Mouse (Mus musculus): ENCODE data around the gene Ankfn1.

The Ankfn1 gene

DNA sequence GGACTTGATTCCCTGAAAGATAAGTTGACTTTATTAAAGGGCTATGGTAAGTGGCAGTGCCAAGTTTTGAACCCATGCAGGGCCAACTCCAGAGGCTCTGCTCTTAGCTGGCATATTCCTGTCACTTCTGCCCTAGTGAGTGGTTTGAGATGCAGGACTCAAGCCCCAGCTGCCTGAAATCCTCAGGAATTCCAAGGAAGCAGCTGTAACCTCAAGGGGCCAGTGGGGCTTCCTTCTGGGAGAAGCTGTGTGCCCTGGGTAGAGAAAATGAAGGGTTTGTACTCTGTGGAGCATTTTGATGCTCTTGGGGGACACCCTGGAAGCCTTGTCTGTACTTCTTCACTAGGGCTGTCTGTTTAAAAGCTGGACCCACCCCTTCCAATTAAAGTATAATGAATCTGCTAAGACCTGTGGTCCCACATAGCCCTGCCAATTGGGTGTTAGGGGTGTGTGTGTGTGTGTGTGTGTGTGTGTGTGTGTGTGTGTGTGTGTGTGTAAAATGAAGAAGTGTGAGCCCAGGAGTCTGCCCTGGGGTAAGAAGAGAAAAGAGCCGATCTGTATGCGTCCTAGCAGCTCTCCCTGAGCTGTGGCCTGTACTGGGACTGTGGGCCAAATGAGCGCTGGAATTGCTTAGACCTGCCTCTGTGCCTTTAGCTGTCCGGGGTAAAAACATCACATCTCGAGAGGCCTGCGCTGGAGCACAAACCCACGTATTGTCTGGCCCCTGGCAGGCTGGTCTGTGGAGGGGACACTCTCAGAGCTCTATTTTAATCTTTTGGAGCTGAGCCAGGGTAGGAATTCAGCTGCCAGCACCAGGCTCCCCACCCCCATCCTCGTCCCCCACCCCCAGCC is 395.4 kb downstream of the Ankfn1 start:
- no peak for DNase-seq (ENCODE audit: low read depth in 1 of 2, low spot score in 2 of 2)

DNA sequence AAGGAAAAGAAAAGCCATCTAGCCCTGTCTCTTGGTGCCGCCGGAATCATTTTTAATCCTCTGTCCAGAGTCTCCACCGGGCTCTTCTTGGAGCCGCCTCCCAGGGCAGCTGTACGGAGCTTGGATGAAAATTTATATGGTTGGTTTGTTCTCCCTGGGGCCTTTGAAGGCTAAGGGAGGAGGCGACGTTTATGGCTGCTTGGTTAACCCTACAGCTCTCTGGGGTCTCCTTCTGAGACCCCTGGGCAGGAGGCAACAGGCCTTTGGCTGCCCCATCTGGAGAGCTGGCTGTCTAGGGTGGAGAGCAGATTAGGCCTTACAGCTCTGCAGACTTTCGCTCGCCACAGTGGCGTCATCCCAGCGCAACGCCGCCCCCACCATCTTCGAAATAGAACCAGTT is 406.5 kb downstream of the Ankfn1 start:
- DNase-seq (ENCODE audit: low read depth in 1 of 2, low spot score in 2 of 2) = no peak

DNA sequence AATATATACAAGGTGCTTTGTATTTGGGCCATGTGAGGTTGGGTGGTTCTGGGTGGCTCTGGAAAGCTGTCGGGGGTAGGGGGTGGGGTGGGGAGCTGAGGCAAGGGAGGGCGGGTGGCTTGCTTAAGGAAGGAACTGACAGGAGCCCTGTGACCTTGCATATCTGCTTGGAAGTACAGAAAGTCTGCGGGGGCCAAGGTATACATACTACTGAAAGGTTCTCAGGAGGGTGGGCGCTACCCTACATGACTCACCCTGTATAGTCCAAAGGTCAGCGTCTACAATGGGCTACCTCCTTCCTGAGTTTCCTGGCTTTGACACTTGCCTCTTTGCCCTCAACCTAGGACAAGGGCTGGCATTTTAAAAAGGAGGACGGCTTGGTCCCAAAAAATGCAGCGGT is 407.1 kb downstream of the Ankfn1 start:
- DNase-seq (ENCODE audit: low read depth in 1 of 2, low spot score in 2 of 2) = no peak

DNA sequence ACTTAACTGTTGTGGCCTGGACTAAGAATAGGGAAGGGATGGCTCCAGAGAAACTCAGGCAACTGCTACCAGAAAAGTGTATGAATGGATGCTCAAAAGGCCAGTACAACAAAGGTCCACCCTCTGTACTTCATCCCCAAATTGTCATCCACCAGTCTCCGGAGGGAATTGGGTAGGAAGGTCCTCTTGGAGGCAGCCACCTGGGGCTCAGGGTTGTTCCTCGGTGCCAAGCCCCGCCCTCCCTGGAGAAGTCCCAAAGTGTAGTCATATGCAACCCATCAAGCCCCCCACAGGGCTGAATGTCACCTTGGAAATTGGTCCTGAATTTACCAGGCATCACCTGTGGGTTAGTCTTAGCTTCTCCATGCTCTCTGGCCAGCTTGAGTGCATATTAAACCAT is 413.5 kb downstream of the Ankfn1 start:
- DNase-seq (ENCODE audit: low read depth in 1 of 2, low spot score in 2 of 2) = no peak

DNA sequence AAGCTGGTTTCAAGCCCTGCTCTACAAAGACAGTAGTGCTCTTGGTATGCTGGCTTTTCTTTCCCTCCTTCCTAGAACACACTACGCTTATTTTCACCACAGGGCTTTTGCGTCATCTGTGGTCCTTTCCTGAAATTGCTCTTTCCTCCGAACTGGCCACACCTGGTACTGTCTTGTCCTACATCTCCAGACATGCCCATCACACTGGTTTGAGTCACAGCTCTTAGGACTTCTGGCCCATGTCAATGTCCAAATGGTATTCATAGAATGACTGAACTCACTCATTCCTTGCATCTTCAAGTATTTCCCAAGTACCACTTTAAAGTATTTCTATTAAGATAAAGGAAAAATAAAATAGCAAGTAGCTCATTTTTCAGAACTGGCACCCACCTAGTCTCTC is 416.6 kb downstream of the Ankfn1 start:
- DNase-seq (ENCODE audit: low read depth in 1 of 2, low spot score in 2 of 2) = no peak

DNA sequence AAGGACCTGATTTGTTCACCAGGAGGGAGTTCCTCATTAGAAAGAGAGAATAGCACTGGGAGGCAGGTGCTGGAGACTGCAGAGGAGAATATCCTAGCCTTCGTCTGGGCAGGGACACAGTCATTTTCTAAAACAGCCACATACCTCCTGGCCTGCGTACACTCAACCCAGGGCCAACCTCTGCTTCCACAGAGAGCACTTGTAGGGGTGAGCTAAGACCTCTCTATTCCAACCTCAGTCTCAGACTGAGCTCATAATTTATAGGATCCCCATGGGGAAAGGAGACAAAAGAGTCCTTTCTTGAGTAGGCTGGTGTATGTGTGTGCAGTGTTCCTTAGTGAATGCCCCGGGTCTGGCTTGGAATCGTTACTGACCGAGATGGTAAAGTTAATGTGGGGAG is 418.9 kb downstream of the Ankfn1 start:
- DNase-seq (ENCODE audit: low read depth in 1 of 2, low spot score in 2 of 2) = no peak

DNA sequence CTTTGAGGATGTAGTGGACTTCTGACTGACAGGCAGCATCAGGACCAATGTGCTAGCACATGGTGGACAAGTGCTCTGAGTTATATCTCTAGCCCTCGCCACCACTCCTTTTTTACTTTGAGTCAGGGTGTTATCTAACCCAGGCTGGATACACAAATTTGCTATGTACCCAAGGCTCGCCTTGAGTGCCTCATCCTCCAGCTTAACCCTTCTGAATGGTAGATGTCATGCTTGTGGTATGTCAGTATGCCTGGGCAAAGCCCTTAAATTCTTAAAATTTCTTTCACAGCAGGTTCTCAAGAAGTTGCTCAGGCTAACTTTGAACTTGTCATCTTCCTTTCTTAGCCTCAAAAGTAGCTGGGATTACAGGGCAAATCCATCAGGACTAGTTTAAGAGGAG is 421.0 kb downstream of the Ankfn1 start:
- DNase-seq (ENCODE audit: low read depth in 1 of 2, low spot score in 2 of 2) = no peak

DNA sequence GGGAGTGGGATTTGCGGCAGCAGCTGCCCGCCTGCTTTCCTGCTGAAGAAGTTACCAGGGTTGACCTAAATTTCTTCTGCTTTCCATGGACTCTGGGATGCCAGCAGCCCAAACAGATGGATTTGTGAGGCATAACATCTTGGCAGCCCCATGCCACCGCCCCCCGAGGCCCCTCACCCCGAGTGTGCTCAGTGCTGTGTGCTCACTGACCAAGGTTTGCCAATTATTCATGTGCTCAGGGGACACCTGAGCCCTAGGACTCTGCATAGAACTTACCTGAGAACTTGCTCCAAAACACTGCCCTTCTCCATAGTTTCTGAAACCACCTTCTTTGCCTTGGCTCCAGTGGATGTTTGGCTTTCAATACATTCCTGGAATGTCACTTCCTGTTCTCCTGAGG is 421.4 kb downstream of the Ankfn1 start:
- no peak for DNase-seq (ENCODE audit: low read depth in 1 of 2, low spot score in 2 of 2)

DNA sequence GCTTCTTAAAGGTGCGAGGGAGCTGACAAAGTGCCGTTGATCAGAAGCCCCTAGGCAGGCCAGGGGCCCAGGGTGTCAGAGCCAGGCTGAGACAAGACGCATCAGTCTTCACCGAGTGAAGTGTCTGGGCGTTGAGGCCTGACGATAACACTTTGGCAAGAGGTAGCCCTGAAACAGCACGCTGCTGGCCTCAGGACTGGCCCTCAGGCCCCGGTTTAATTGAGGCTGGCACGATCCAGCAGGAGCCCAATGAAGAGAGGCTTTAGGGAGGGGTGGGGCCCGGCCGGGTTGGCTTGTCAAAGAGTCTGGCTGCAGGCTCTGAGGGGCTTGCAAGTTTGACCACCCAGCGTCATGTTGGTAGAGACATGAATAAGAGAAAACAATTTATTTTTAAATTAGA is 437.2 kb downstream of the Ankfn1 start:
- DNase-seq (ENCODE audit: low read depth in 1 of 2, low spot score in 2 of 2) = no peak
